Mouse (Mus musculus): ENCODE results near the gene Rnft1.
"Not testable (repeated sequence)": the region's sequence is repeated elsewhere in the genome, so short reads cannot be mapped to it uniquely, and the experiment has no call there.

Rnft1 gene

GRCm38 (mm10) chr11:86519751-86520150, 35.3 kb downstream of the Rnft1 start:
- DNase-seq (ENCODE audit: low read depth, low spot score), result no peak

- no peak for DNase-seq (ENCODE audit: low read depth, low spot score)
Observed at GRCm38 (mm10) chr11:86527528-86527927, 43.1 kb downstream of the Rnft1 start.

GRCm38 (mm10) chr11:86532834-86533233, 48.4 kb downstream of the Rnft1 start:
- no peak for DNase-seq (ENCODE audit: low read depth, low spot score)

GRCm38 (mm10) chr11:86533302-86533701, 48.8 kb downstream of the Rnft1 start:
- DNase-seq (ENCODE audit: low read depth, low spot score), result not testable (repeated sequence)

- DNase-seq (ENCODE audit: low read depth, low spot score), result no peak
Observed at GRCm38 (mm10) chr11:86534201-86534910, 49.9 kb downstream of the Rnft1 start.

GRCm38 (mm10) chr11:86538786-86539185, 54.3 kb downstream of the Rnft1 start:
- DNase-seq (ENCODE audit: low read depth, low spot score), result no peak

- DNase-seq (ENCODE audit: low read depth, low spot score), result no peak
Observed at GRCm38 (mm10) chr11:86539716-86540475, 55.4 kb downstream of the Rnft1 start.

- DNase-seq (ENCODE audit: low read depth, low spot score), result no peak
Observed at GRCm38 (mm10) chr11:86540476-86540845, 56.0 kb downstream of the Rnft1 start.

GRCm38 (mm10) chr11:86542851-86543250, 58.4 kb downstream of the Rnft1 start:
- no peak for DNase-seq (ENCODE audit: low read depth, low spot score)

GRCm38 (mm10) chr11:86543960-86544638, 59.6 kb downstream of the Rnft1 start:
- no peak for DNase-seq (ENCODE audit: low read depth, low spot score)

GRCm38 (mm10) chr11:86544639-86545299, 60.3 kb downstream of the Rnft1 start, which contains the start of the genes Rps6kb1 and Tubd1:
Gene Rps6kb1 (minus strand): TSS chr11:86544805.
Gene Tubd1 (plus strand): TSS chr11:86544991.
- peak; percentile 99 for DNase-seq (ENCODE audit: low read depth, low spot score)

- DNase-seq (ENCODE audit: low read depth, low spot score), result no peak
Observed at GRCm38 (mm10) chr11:86545556-86545955, 61.1 kb downstream of the Rnft1 start.

GRCm38 (mm10) chr11:86547412-86547811, 63.0 kb downstream of the Rnft1 start:
- DNase-seq (ENCODE audit: low read depth, low spot score), result no peak
